Mouse (Mus musculus) heart, embryonic 15.5 days (tissue): ENCODE measurements around the gene Btn2a2. TPM values are rescaled to one million over a fixed set of nuclear protein-coding genes. Genes with fewer than 3 reads are reported as not detected.

ENCODE experiments used
- ATAC-seq: fragments of 200-750 bp; cut with Nextera tagmentation; replicated peaks from 2 replicates; pipeline ENCODE4 v1.8.0; 2017; ENCODE audit warnings: low read depth, moderate TSS enrichment; ENCODE audit not compliant: insufficient number of reproducible peaks, insufficient read depth, low FRiP score
- H3K27ac ChIP-seq: fragments of 300-500 bp; sonication (generic); 2 replicates; pipeline ENCODE4 v1.5.1; 2015; ENCODE audit warnings: mild to moderate bottlenecking, inconsistent platforms
- H3K27me3 ChIP-seq: fragments of 300-500 bp; sonication (generic); 2 replicates; pipeline ENCODE4 v1.6.1; 2015; ENCODE audit warnings: inconsistent platforms
- H3K36me3 ChIP-seq: fragments of 300-500 bp; sonication (generic); 2 replicates; pipeline ENCODE4 v1.6.1; 2015; ENCODE audit warnings: mild to moderate bottlenecking, inconsistent platforms
- H3K4me1 ChIP-seq: fragments of 300-500 bp; sonication (generic); replicated peaks from 2 replicates; pipeline ENCODE4 v1.6.1; 2015; ENCODE audit warnings: inconsistent platforms
- H3K4me2 ChIP-seq: fragments of 300-500 bp; sonication (generic); 2 replicates; pipeline ENCODE4 v1.6.1; 2015; ENCODE audit warnings: inconsistent platforms, mild to moderate bottlenecking, moderate library complexity
- H3K4me3 ChIP-seq: fragments of 300-500 bp; sonication (generic); 2 replicates; pipeline ENCODE4 v1.5.1; 2015; ENCODE audit warnings: mild to moderate bottlenecking, inconsistent platforms
- H3K9ac ChIP-seq: fragments of 300-500 bp; sonication (generic); 2 replicates; pipeline ENCODE4 v1.6.1; 2015; ENCODE audit warnings: mild to moderate bottlenecking, inconsistent platforms
- H3K9me3 ChIP-seq: fragments of 300-500 bp; sonication (generic); replicated peaks from 2 replicates; pipeline ENCODE4 v1.6.1; 2016; ENCODE audit warnings: inconsistent platforms
- WGBS: fragments of 180-500 bp; shearing (Covaris S2); methylation state at CpG from one replicate; pipeline ENCODE4 v1.1.7; 2015; ENCODE audit warnings: mixed read lengths; 5-methylcytosine and 5-hydroxymethylcytosine counted together
- polyA plus RNA-seq: library from polyadenylated mRNA; unstranded; fragments of >200 nt; fragmentation: Nextera tagmentation; extraction: Ambion mirVana; gene quantifications from 2 replicates; pipeline ENCODE4 v1.2.1, GENCODE M21; 2015

Gene Btn2a2
- polyA plus RNA-seq, 1 experiment from 2014 or later = 0.31 TPM

GRCm38 (mm10) chr13:23445156-23445555, 43.5 kb downstream of the Btn2a2 start:
- Histone ChIP-seq H3K27ac (peak overlapping the region; percentile 94), H3K9ac (peak overlapping the region; percentile 69), H3K27me3 (no peaks in the 10 kb centered on the region), H3K4me1 (peaks cover 5% of the 10 kb centered on the region; the same call in 1 of the 2 replicates), H3K4me3 (peak overlapping the region; percentile 63), H3K4me2 (peak overlapping the region; percentile 78), H3K36me3 (no peaks in the 10 kb centered on the region), H3K9me3 (no peaks in the 10 kb centered on the region)
- WGBS = 6% methylated on average over 10 of the region's 10 CpGs
- ATAC-seq = no peak

GRCm38 (mm10) chr13:23444451-23444850, 44.2 kb downstream of the Btn2a2 start:
- no peak overlapping the region for H3K9ac ChIP-seq
- peak overlapping the region; percentile 78; the same call in 1 of the 2 replicates for H3K4me2 ChIP-seq
- no peaks in the 10 kb centered on the region for H3K36me3 ChIP-seq
- WGBS = 57% methylated on average over 5 of the region's 5 CpGs
- no peaks in the 10 kb centered on the region for H3K9me3 ChIP-seq
- H3K27me3 ChIP-seq = no peaks in the 10 kb centered on the region
- no peak overlapping the region for H3K4me3 ChIP-seq
- H3K27ac ChIP-seq = 0 out of 2 replicates have a peak overlapping the region, but pooled peaks have one; percentile 38
- peaks cover 5% of the 10 kb centered on the region; the same call in 1 of the 2 replicates for H3K4me1 ChIP-seq
- no peak for ATAC-seq

GRCm38 (mm10) chr13:23439901-23440300, 48.8 kb downstream of the Btn2a2 start:
- no peak overlapping the region for H3K27ac ChIP-seq
- no peak for ATAC-seq
- H3K36me3 ChIP-seq = no peaks in the 10 kb centered on the region
- H3K9me3 ChIP-seq = no peaks in the 10 kb centered on the region
- H3K4me2 ChIP-seq = no peak overlapping the region
- H3K27me3 ChIP-seq = no peaks in the 10 kb centered on the region
- H3K4me3 ChIP-seq = no peak overlapping the region
- peaks cover 8% of the 10 kb centered on the region for H3K4me1 ChIP-seq
- H3K9ac ChIP-seq = no peak overlapping the region
- WGBS = 65% methylated on average over 10 of the region's 10 CpGs

GRCm38 (mm10) chr13:23438521-23438920, 50.1 kb downstream of the Btn2a2 start:
- ATAC-seq = no peak
- WGBS = under 1% methylated on average over 7 of the region's 7 CpGs

GRCm38 (mm10) chr13:23437908-23438307, 50.7 kb downstream of the Btn2a2 start:
- no peaks in the 10 kb centered on the region for H3K36me3 ChIP-seq
- whole genome bisulfite sequencing = under 1% methylated on average over 17 of the region's 17 CpGs
- H3K27ac ChIP-seq = peak overlapping the region; percentile 82
- ATAC-seq = peak; percentile 73
- H3K9me3 ChIP-seq = no peaks in the 10 kb centered on the region
- H3K9ac ChIP-seq = peak overlapping the region; percentile 68
- no peaks in the 10 kb centered on the region for H3K27me3 ChIP-seq
- H3K4me3 ChIP-seq = peak overlapping the region; percentile 55
- peak overlapping the region; percentile 65 for H3K4me2 ChIP-seq
- H3K4me1 ChIP-seq = peaks cover 14% of the 10 kb centered on the region

More at GRCm38 (mm10) chr13:23438521-23438920, 50.1 kb downstream of the Btn2a2 start:
- no peaks in the 10 kb centered on the region for H3K27me3 ChIP-seq
- H3K27ac ChIP-seq = peak overlapping the region; percentile 54
- peak overlapping the region; percentile 65 for H3K4me2 ChIP-seq
- peak overlapping the region; percentile 55 for H3K4me3 ChIP-seq
- no peaks in the 10 kb centered on the region for H3K9me3 ChIP-seq
- H3K4me1 ChIP-seq = peaks cover 11% of the 10 kb centered on the region
- H3K9ac ChIP-seq = peak overlapping the region; percentile 36; the same call in 1 of the 2 replicates
- H3K36me3 ChIP-seq = no peaks in the 10 kb centered on the region

- no peaks in the 10 kb centered on the region for H3K36me3 ChIP-seq
- no peaks in the 10 kb centered on the region for H3K9me3 ChIP-seq
- H3K27me3 ChIP-seq = no peaks in the 10 kb centered on the region
- under 1% methylated on average over 32 of the region's 32 CpGs for WGBS
- peaks cover 11% of the 10 kb centered on the region for H3K4me1 ChIP-seq
- peak overlapping the region; percentile 68 for H3K9ac ChIP-seq
- H3K4me3 ChIP-seq = peak overlapping the region; percentile 55
- H3K4me2 ChIP-seq = peak overlapping the region; percentile 65
- H3K27ac ChIP-seq = peak overlapping the region; percentile 82
- ATAC-seq = no peak
These were observed 51.5 kb downstream of the Btn2a2 start for GRCm38 (mm10) chr13:23436861-23437822.

GRCm38 (mm10) chr13:23436231-23436661, 52.4 kb downstream of the Btn2a2 start:
- H3K9ac ChIP-seq = no peak overlapping the region
- H3K4me2 ChIP-seq = peak overlapping the region; percentile 65
- 1% methylated on average over 11 of the region's 11 CpGs for WGBS
- H3K27ac ChIP-seq = no peak overlapping the region
- no peaks in the 10 kb centered on the region for H3K27me3 ChIP-seq
- H3K9me3 ChIP-seq = no peaks in the 10 kb centered on the region
- no peak for ATAC-seq
- H3K4me1 ChIP-seq = peaks cover 11% of the 10 kb centered on the region
- H3K4me3 ChIP-seq = peak overlapping the region; percentile 48
- H3K36me3 ChIP-seq = no peaks in the 10 kb centered on the region

- H3K36me3 ChIP-seq = no peaks in the 10 kb centered on the region
- H3K4me3 ChIP-seq = peak overlapping the region; percentile 48
- WGBS = 1% methylated on average over 12 of the region's 12 CpGs
- peak overlapping the region; percentile 48 for H3K9ac ChIP-seq
- no peak for ATAC-seq
- H3K27ac ChIP-seq = peak overlapping the region; percentile 29
- peak overlapping the region; percentile 65 for H3K4me2 ChIP-seq
- H3K27me3 ChIP-seq = no peaks in the 10 kb centered on the region
- H3K4me1 ChIP-seq = peaks cover 11% of the 10 kb centered on the region
- H3K9me3 ChIP-seq = no peaks in the 10 kb centered on the region
These were observed 53.0 kb downstream of the Btn2a2 start for GRCm38 (mm10) chr13:23435676-23436075.

GRCm38 (mm10) chr13:23435241-23435640, 53.4 kb downstream of the Btn2a2 start:
- 17% methylated on average over 4 of the region's 4 CpGs for WGBS
- H3K4me3 ChIP-seq = peak overlapping the region; percentile 48
- H3K4me1 ChIP-seq = peaks cover 11% of the 10 kb centered on the region
- peak overlapping the region; percentile 13; the same call in 1 of the 2 replicates for H3K9ac ChIP-seq
- H3K4me2 ChIP-seq = peak overlapping the region; percentile 65
- no peaks in the 10 kb centered on the region for H3K9me3 ChIP-seq
- no peaks in the 10 kb centered on the region for H3K27me3 ChIP-seq
- no peak for ATAC-seq
- peak overlapping the region; percentile 29 for H3K27ac ChIP-seq
- no peaks in the 10 kb centered on the region for H3K36me3 ChIP-seq

- ATAC-seq = no peak
- Histone ChIP-seq H3K9ac (no peak overlapping the region), H3K9me3 (no peaks in the 10 kb centered on the region), H3K27ac (no peak overlapping the region), H3K36me3 (no peaks in the 10 kb centered on the region), H3K4me2 (peak overlapping the region; percentile 65; the same call in 1 of the 2 replicates), H3K4me3 (peak overlapping the region; percentile 4; the same call in 1 of the 2 replicates), H3K27me3 (no peaks in the 10 kb centered on the region), H3K4me1 (peaks cover 16% of the 10 kb centered on the region)
- 23% methylated on average over 7 of the region's 7 CpGs for WGBS
These were observed 54.2 kb downstream of the Btn2a2 start for GRCm38 (mm10) chr13:23434426-23434825.

- Histone ChIP-seq H3K4me1 (peaks cover 19% of the 10 kb centered on the region), H3K27me3 (no peaks in the 10 kb centered on the region), H3K9me3 (no peaks in the 10 kb centered on the region), H3K27ac (no peak overlapping the region), H3K36me3 (no peaks in the 10 kb centered on the region), H3K4me3 (no peak overlapping the region), H3K9ac (no peak overlapping the region), H3K4me2 (peak overlapping the region; percentile 65)
- 61% methylated on average over 5 of the region's 5 CpGs for WGBS
- no peak for ATAC-seq
These were observed 54.9 kb downstream of the Btn2a2 start for GRCm38 (mm10) chr13:23433801-23434200.
